Mouse (Mus musculus) T-helper 2 cell (primary cell): ENCODE results near the gene Sh3gl2.

ENCODE experiments used
- in situ Hi-C: fragments of 300-600 bp; cut with MboI, MseI; formaldehyde crosslinking; loops from one replicate; pipeline ENCODE4 v1.15.1; 2025; ENCODE audit warnings: high pct_unique_total_duplicates

The Sh3gl2 gene

DNA sequence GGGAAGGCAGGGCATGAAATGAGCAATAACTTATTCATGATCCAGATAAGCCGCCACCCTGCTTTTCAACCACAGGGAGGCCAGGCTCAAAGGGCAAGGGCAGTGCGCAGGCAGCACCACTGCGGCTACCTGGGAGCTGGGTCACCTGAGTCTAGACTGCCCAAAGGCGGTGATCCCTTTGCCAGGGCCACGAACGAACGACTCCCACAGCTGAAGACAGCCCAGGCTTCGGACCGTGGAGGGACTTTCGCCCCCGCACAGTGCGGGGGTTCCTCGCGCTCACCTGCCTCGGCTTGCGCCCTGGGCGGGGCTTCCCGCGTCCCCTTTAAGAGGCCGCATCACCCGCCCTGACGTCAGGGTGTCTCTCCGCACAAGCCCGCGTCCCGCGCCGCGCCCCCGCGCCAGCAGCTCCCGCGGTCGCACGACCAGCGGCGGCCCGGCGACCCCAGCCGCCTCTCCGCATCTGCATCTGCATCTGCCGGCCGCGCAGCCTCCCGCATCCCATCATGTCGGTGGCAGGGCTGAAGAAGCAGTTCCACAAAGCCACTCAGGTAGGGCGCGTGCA is at the start of gene Sh3gl2:
Sh3gl2 (plus strand) TSS at position 56 of the 565 bp plus-strand sequence.
- in situ Hi-C loops = no loop called here

DNA sequence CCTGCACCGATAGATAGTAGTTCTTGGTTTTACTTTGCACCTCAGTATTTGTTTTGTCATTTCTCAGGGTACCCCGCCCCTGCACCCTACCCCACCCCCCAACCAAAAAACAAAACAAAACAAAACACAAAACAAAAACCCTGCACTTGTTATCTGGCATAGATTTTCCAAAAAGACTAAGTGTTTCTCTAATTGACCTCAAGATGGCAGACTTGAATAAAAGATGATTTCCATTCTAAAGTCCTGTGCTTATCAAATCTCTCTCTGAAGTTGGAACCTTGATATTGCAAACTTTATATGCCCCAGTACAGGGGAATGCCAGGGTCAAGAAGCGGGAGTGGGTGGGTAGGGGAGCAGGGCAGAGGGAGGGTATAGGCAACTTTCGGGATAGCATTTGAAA is 43.8 kb upstream of the Sh3gl2 start:
- in situ Hi-C loops = no loop called here

DNA sequence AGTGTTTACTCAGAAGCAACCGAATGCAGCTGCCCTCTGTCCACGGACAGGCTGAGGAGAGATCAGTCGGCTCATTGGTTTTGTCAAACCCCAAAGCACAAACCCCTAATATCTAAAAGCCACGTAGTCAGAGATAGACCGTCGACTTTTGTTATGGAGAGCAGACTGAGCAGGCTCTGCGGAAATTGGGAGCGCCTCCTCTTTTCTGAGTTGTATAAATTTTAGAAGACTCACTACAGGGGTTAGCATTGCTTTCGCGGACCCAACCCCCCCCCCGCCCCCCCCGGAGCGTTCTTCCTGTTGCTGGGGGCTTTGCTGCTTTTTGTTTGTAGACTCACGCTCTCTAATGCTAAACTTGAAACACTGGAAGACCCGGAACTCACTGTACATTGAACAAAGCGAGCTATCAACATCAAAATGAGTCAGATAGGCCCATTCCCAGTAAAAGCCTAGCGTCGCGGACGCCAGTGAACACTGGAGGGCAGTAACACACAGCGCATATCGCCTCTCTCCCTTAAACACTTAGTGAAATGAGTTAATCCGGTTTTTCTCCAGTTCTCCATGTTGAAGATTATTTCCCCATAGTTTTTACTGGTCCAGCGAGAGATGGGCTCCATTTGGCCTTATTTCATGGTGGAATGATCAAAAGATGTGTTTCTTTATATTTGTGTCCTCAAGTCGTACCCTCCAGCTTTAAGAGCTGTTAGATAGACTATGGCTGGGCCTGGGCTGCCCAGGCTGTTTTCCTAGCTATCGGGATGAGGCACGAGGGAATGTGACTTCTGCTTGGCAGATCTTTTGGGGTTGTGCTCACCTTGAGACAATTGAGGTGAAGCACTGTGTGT is 42.2 kb upstream of the Sh3gl2 start:
- in situ Hi-C loops = no loop called here

DNA sequence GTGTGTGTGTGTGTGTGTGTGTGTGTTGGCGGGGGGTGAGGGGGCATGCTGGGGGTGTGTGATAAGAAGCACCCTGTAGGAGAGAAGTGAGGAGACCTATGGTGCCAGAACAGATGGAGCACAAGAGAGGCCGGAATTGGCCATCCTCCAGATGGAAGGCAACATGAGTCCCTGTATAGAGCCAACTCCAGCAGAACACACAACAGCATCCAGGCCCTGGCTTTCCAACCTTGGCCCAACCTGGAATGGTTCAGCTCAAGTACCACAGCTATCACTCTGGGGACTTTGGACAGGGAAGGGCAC is 41.7 kb upstream of the Sh3gl2 start:
- in situ Hi-C loops = no loop called here

DNA sequence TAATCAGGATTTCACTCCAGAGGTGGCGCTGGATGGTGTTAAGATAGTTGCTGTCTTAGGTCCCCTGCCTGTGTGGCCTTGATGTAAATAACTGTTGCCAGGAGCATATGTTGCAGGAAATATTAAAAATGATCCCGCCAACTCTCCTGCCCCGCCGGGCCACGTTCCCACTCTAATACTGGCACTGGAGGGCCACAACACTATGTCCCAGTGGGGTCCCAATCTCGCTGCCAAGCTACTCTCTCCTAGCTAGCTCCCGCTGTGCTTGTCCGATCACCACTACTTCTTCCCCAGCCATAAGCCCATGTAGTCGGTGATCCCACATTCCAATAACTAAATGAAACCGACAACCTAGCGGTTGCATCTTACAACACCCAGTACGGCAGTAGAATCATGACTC is 36.9 kb upstream of the Sh3gl2 start:
- in situ Hi-C loops = no loop called here

DNA sequence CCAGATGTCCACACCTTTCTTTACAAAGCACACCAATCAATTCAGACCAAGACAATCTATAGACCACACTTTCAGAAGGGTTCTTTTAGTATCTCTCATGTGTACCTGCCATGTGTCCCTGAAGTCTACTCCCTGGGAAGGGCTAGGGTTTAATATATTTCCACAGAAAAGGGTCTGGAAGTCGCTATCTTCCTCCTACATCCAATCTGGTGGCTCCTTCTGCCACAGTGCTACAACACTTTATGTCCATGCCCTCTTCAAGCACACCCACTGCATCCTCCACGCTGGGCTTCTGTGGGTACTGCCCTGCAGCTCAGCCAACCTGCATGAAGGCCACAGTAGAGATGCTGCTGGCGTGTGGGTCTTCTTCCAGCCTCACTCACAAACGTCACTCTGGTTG is 29.5 kb upstream of the Sh3gl2 start:
- in situ Hi-C loops = no loop called here

DNA sequence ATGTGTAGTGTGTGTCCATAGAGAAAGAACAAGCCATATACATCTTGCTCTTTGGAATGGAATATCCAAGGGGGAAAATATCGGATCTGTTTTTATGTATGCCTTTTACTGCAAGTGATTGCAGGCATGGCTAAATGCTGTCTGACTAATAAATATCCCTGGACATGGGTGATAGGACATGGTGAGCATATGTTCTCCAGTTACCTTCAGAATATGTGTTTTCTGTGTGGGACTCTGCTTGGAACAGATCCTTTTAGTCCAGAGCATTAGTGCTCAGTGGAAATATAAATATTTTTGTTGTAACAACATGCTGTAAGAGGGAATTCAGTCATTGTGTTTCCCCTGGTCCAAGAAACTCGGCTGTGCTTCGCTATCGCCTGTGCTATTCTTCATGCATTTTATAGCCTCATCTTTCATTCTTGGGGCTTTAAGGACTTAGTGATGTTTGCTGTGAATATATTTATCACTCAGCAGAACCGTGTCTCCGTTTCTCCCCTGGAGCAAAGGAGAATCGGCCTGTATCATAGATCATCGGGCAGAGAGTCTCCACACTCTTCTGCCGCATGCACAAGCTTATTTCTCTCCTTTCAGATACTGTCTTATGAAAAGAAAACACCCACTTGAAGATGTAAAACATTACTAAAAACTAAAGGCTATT is 26.4 kb upstream of the Sh3gl2 start:
- in situ Hi-C loops = no loop called here

DNA sequence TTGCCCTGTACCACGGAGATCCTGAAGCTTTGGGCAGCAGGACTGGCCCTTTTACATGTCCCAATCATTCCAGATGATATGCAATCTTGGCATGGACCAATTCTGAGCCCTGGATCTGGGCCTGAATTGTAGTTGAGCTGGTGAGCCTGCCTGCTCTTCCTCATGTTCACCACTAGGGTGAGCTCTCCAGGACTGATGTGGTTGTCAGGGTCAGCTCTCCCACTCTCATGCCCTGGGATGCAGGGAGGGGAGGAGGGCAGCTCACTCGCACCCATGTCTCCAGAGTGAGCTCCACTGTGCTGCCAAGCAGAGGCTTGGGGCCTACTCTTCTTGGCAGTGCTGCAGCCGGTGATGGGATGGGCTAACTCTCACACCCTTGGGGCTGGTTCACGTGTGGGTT is 18.9 kb upstream of the Sh3gl2 start:
- in situ Hi-C loops = no loop called here

DNA sequence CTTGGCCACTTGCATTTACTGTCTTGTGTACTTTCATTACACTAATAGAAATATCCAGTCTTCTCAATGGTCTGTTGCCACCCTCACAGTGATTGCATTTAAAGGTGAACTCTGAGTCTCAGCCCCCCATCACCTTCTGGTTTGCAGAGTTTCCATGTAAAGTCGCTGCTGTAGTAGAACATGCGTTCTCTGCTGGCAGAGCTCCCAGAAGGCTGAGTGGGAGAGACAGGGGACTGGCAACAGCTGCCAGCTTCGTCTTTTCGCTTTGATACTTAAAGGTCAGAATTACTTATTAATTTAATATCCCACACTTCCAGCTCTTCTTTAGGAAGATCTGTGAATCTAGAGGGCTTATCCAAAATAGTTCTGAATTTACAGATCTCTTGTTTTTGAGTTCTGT is 8.7 kb upstream of the Sh3gl2 start:
- in situ Hi-C loops = no loop called here

DNA sequence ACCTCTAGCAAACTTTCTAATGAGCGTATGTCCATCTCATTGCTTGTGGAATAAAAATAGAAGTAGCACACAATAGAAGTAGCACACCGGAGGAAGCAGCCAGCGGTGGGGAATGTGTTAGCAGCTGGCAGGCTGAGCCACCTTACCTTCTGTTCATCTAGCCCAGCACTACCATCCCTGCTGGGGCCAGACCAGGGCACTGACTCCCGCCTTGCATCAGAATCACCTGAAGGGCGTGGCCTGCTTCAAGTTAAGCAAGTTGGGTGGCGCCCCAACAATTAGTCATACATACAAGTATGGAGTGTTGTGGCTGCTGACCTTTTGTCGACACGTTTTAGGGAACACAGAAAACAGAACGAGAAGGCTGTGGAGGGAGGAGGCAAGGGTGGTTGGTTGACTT is 6.5 kb upstream of the Sh3gl2 start:
- in situ Hi-C loops = no loop called here

DNA sequence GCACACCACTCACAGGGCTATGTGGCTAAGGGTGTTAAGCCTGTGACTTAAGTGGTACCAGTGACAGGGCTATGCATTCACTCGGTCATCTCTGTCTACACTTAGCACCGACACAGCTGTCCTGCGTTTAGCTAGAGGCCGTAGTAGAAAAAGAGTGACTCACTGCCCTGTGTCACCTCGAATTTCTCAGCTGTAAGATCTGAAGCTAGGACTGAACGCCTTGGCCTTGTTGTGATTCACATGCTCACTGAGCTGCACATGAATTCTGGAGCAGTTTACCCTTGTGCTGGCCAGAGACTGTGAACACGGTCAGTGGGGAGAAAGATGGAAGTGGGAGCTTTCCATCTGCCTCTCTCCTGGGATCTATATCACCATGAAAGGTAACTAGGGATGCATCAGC is 2.3 kb upstream of the Sh3gl2 start:
- in situ Hi-C loops = no loop called here

DNA sequence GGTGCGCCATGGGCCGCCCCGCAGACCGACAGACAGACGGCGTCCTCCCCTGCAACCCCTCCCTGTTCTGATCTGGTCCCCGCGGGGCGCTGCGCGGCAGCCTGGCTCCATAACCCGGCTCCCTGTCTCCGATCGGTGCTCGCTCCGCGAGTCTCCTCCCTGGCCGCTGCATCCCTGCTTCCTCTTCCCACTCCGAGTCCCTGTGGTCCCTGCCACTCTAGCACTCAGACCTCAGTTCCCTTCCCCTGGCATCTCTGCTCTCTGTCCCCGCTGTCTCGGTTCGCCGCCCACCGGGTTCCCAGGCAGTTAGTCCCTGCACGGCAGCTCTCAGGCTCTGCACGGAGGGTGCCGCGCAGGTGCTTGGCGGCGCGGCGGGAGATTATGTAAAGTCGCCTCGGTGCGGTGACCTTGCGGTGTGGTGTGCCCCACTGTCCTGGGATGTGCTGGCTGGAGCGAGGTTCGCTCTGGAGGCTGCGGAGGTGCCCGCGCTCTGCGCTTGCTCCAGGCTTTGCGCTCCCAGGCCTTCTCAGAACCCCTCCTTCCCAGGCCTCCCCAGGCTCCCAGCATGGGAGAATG is 798 bp downstream of the Sh3gl2 start:
- in situ Hi-C loops = no loop called here

DNA sequence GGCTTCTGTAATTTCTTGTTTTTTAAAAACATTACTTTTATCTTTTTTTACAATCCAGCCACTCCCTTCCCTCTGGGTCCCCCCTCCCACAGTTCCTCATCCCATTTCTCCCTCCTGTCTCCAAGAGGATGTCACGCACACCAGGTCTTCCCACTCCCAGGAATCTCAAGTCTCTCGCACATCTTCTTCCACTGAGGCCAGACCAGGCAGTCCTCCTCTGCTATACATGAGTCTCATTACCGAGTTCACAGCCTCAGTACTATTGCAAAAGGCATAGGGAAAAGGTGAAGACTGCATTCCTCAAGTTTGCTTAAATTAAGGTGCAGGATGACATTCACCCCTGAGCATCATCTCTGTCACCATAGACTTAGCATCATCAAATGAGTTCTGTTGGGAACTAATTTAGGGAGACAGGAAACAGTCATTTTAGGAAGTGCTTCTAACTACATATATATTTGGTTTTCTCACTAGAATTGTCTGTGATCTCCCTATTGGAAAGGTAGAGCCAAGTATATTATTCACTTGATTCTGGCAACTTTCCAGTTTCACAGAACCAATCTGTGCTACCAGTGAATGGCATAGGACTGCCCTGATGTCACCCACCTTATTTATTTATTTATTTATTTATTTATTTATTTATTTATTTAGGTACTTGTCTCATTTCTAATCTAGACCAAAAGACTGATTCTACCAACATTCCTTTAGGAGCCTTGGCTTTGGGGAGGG is 1.9 kb downstream of the Sh3gl2 start:
- in situ Hi-C loops = no loop called here

DNA sequence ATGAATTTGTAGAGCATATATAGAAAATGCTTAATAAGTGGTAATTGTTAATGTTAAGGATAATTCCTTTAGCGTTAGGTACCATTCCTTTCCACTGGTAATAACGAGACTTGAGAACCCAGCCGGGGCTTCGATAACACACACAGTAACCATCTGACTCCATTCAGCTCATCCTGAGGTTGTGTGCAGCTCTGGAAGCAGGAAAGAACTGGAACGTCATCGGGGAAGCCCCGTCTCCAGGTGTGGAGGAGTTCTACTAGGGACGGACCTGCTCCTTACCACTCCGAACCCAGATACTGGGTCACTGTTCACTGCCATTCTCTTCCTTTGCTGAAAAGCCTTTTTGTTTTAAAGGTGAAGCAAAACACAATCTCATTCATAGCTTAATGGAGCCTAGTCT is 2.6 kb downstream of the Sh3gl2 start:
- in situ Hi-C loops = no loop called here

DNA sequence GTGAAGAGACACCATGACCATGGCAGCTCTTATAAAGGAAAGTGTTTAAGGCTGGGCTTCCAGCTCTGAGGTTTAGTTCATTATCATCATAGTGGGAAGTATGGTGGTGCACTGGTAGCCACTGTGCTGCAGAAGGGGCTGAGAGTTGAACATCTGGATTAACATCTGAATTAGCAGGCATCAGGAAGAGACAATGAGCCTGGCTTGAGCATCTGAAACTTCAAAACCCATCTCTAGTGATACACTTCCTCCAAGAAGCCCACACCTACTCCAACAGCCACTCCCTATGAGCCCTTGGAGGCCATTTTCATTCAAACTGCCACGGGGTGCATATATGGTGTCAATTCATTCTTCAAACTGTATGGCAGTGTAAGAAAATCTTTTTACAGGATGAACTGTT is 3.6 kb downstream of the Sh3gl2 start:
- in situ Hi-C loops = no loop called here

DNA sequence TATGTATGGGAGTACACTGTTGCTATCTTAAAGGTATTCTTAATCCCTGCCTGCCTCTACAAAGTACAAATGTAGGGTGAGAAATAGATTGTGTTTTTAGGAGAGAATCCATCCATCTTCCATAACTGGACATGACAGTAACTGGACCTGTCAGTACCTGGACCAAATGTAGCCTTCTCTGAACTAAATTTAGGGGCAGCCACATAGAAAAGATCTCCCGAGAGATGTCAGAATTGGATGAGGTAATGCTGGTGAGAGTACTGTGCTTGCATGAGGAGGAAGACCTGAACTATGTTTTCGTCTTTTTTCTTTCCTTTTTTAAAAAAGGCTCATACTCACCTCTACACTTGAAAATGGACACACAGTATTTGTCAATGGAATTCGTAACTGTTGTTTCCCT is 6.0 kb downstream of the Sh3gl2 start:
- in situ Hi-C loops = no loop called here

DNA sequence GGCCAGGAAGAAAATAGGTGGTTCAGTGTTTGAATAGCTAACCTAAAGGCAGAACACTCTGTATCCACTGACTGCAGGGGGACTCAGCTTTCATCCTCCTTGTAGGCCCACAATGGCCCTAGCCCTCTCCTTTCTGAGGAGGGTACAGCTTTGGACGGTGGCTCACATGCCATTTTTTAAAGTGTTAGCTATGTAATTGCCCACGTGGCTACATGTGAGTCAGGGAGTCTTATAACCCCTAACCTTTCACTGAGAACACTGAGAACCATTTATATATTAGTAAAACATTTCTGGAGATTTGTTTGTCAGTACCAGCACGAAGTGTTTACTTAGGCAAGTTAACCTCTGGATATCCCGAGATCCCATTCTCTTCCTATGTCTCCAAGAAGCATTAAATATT is 12.1 kb downstream of the Sh3gl2 start:
- in situ Hi-C loops = no loop called here

DNA sequence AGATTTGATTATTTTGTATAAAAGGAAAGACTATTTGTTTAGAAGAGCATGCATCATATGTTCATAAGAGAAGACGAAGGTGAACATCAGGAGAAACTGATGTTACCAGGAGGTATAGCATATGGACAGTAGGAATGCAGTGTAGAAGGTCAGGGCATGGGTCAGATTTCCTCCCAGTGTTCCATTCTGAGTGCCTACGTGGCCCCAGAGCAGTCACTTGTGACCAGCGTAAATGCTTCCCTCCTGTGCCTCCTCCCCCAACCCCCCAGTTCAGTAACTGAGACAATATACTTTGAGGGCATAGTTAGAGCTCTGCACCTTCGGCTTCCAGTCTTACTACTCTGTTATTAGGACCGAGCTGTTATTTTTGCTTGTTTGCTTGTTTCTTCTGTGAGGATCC is 17.8 kb downstream of the Sh3gl2 start:
- in situ Hi-C loops = no loop called here

DNA sequence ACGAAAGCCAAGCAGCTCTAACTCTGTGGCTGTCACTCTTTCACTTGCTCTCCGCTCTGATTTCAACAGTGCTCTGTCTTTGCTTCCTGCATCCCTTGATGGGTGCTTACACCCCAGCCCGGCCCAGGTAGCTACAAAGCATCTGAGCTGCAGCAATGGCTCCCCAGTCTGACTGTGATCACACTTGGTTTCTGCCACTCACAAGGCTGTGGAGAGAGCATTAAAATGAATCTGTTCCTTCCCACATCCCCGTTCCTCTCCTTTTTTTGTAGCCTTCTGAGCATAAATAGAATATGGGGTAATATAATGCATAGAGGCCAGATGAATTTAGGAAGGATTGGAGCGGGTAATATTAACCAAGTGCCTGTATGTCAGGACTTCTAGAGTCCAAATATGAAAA is 21.8 kb downstream of the Sh3gl2 start:
- in situ Hi-C loops = no loop called here

DNA sequence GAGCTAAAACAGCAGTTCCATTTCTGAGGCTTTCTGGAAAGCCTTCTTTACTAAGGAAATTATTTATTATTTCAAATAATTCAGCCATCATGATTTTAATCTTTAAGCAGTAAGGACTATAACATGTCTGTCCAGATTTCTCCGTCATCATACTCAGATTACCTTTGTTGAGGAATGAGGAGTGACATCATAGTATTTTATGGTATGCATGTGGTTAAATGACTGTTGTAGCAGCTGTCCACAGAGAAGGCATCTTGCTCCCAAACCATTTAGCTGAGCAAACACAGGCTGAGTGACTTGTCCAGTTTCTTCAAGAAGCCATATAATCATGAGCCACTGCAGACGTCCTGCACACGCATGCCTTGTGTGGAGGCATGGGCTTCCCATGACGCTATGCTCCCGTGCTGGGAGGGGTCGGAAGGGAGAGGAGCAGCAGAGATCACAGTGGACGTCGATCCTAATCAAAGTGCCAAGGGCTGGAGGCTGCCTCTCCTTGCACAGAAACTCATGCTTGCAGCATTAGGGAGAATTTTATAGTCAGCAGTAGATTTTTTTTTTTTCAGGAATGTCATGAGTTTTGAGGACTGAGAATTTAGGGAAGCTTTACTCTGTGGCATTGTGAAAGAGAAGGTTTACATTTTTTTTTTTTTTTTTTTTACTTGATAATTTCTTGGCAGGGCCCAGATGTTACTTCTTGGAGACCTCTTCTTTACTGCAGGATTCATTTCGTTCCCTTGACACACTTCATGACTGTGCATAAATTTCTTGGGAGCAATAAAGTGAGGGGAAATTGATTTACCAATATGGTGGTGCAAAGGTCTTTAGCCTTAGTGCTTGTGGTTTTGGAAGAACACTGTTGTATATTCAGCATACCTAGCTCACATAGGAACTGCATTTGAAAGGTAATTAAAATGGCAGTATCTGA is 23.0 kb downstream of the Sh3gl2 start:
- in situ Hi-C loops = no loop called here

DNA sequence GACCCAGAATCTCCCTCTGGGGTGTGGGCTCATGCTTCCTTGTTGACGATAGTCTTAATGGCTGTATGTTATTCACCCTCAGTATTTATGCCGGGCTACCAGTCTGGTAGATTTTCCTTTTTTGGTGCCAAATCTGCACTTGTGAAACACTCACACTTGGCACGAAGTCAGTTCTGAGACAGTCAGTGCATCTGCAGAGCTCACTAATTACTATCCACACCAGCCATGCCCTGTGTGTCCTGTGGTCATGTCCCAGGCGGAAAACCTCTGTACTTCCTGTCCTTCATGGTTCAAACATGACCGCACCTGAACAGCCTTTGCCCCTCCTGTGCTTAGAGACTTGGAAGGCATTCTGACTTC is 23.6 kb downstream of the Sh3gl2 start:
- in situ Hi-C loops = no loop called here
